Mouse (Mus musculus) testis, adult 2 months (tissue): ENCODE measurements at regions not wholly inside any gene's neighbourhood (a gene's known extent, or its start where the extent isn't known, plus 50 kb on each side); places are given as distances from the start of the nearest gene placed in this dataset.

Experiments
- H3K27ac ChIP-seq: fragments of 200-500 bp; 2 replicates; pipeline ENCODE4 v1.5.1; 2012; ENCODE audit warnings: low read depth, low read length; ENCODE audit not compliant: control insufficient read depth, insufficient read depth
- H3K27me3 ChIP-seq: fragments of 200-500 bp; 2 replicates; pipeline ENCODE4 v1.6.1; 2012; ENCODE audit warnings: mild to moderate bottlenecking, low read length, moderate library complexity; ENCODE audit not compliant: control insufficient read depth, insufficient read depth
- H3K36me3 ChIP-seq: fragments of 200-500 bp; 2 replicates; pipeline ENCODE4 v1.6.1; 2012; ENCODE audit warnings: mild to moderate bottlenecking, low read length; ENCODE audit not compliant: control insufficient read depth, insufficient read depth
- H3K4me1 ChIP-seq: fragments of 200-500 bp; 2 replicates; pipeline ENCODE4 v1.6.1; 2012; ENCODE audit warnings: low read length; ENCODE audit not compliant: control insufficient read depth, insufficient read depth
- H3K4me3 ChIP-seq: fragments of 200-500 bp; 2 replicates; pipeline ENCODE4 v1.5.1; 2012; ENCODE audit warnings: low read depth, mild to moderate bottlenecking, low read length, moderate library complexity, mixed read lengths; ENCODE audit not compliant: control insufficient read depth
- CTCF ChIP-seq: fragments of 200-500 bp; IDR thresholded peaks from 2 replicates; pipeline ENCODE4 v1.5.1; 2012; ENCODE audit warnings: low read depth, mild to moderate bottlenecking, inconsistent platforms, low read length, moderate library complexity; ENCODE audit not compliant: control insufficient read depth, insufficient read depth, insufficient replicate concordance
- POLR2A ChIP-seq: fragments of 200-500 bp; IDR thresholded peaks from 2 replicates; pipeline ENCODE4 v1.6.1; 2012; ENCODE audit warnings: low read depth, mild to moderate bottlenecking, inconsistent platforms, low read length, moderate library complexity; ENCODE audit not compliant: control insufficient read depth

DNA sequence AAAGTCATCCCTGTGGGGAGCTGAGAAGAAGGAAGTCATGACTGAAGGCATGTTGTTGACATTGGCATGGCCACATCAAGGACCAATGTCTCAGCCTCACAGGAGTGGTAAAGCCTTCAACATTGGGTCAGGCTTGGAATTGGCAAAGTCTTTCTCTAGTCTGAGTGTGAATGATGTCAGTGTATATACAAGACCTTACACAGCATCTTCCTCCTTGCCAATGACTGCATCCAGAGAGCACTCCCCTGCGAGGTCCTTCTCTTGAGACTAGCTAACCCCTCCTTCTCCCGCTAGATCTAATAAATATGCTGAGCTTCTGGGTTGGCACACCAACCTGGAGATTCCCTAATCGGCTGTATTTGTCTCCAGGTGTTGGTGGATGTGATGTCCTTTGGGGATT is 351.1 kb upstream of the Nr2f2 start:
- Histone ChIP-seq H3K27me3 (no peaks in the 10 kb centered on the region), H3K36me3 (no peaks in the 10 kb centered on the region), H3K27ac (no peak overlapping the region), H3K4me3 (no peak overlapping the region), H3K4me1 (no peaks in the 10 kb centered on the region)
- no peak for TF ChIP-seq POLR2A
- no peak for TF ChIP-seq CTCF

DNA sequence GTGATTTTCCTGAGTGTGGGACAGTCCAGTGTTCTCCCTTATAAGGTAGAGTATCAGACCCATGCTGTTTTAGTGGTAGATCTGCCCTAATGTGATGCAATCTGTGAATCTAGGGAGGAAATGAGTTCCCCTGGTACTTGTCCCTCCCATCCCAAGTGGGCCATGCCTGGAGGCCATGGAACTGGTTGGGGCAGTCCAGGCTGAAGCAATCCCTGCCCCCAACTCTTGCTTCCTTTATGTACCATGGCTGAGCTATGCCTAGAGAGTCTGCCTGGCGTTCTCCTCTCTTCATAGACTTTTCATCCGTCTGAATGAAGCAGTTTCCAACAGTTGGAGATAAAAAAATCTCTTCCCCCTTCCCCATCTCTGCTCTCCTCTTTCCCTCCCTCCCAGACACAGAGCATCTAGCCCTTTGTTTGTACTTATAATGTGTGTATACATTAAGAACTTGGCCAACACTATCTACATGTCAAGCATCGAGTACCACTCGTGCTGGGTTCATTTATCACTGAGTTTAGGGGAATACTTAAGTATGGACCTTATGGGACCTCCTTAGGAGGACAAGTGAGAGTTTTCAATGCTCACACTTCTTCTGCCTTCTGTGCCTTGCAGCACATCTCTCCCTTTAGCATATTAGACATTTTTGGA is 350.4 kb upstream of the Nr2f2 start:
- Histone ChIP-seq H3K4me3 (no peak overlapping the region), H3K36me3 (no peaks in the 10 kb centered on the region), H3K27me3 (no peaks in the 10 kb centered on the region), H3K4me1 (no peaks in the 10 kb centered on the region), H3K27ac (no peak overlapping the region)
- no peak for TF ChIP-seq CTCF
- TF ChIP-seq POLR2A, result no peak

DNA sequence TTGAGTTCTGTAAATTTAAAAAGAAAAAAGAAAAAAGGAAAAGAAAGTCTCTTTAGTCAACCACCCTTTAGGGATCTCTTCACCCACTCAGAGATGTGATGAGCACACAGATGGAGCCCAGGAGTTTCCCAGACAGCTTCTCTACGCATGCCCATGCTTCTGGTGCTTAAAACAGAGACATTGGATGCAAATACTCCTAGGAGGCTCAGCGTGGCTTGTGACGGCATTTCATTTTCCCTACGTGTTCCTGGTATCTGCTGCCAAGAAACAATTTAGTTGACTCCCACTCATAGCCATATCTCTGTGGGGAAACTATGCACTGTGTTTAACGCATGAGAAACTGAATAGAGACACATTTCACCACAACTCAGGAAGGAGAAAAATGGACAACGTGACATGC is 345.6 kb upstream of the Nr2f2 start:
- no peak for TF ChIP-seq CTCF
- no peak for TF ChIP-seq POLR2A
- Histone ChIP-seq H3K4me3 (no peak overlapping the region), H3K27ac (no peak overlapping the region)

DNA sequence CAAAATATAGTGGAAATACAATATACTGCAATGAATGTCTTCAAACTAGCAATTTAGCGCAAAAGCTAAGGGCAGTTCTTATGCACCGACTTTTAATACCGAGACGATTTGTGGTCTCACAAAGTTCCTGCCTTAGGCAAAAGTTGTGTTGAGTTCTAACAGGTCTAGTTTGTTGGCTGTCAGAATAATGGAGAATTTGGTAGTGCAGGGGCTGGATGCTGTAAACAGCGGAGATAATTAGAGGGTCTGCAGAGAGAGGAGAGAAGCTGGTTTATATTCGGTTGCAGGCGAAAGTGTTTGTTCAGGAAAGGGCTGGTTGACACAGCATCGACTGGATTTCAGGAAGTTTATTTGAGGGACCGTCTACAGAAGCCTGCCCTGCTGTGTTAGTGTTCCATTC is 339.7 kb upstream of the Nr2f2 start:
- Histone ChIP-seq H3K4me3 (no peak overlapping the region), H3K27ac (no peak overlapping the region), H3K4me1 (no peaks in the 10 kb centered on the region), H3K27me3 (no peaks in the 10 kb centered on the region), H3K36me3 (no peaks in the 10 kb centered on the region)
- TF ChIP-seq CTCF, result no peak

More for the DNA sequence above, 345.6 kb upstream of the Nr2f2 start:
- H3K4me1 ChIP-seq, result no peaks in the 10 kb centered on the region
- no peaks in the 10 kb centered on the region for H3K27me3 ChIP-seq
- no peaks in the 10 kb centered on the region for H3K36me3 ChIP-seq

DNA sequence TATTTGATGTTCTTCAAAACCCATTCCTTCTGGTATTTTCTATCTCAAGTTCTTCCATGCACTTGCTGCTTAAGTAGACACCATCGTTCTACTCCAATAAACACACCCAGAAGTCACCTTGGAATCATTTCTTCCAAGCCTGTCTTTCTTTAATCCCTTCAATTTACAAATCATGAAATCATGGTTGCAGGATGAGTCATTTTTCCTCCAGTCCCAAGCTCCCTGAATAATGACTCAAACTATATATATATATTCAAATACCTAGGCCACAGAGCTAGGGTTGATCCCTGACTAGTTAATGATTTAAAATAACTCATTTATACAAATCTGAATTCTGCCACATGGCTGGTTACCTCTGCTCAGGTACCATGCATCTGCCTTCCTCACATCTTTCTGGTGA is 337.2 kb upstream of the Nr2f2 start:
- H3K27ac ChIP-seq, result no peak overlapping the region
- H3K36me3 ChIP-seq, result no peaks in the 10 kb centered on the region
- no peaks in the 10 kb centered on the region for H3K27me3 ChIP-seq
- H3K4me3 ChIP-seq, result no peak overlapping the region
- H3K4me1 ChIP-seq, result no peaks in the 10 kb centered on the region
- TF ChIP-seq POLR2A (no peak), CTCF (no peak)

DNA sequence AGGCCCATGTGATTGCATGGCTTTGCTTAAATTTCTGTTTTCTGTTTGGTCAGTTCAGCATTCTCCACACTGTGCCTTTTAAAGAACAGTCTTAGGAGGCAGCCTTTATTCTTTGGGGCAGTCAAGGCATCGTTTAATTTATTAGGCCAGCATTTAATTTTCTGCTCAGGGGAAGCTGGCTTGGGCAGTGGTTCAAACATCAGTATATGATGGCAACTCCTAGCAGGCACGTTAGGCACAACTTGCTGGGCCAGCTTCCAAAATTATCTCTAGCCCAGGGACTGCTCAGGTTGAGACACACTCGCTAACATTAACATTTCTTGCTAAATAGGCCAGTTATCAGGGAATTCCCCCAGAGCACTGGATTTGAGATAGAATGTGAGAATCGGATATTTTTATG is 333.9 kb upstream of the Nr2f2 start:
- H3K27ac ChIP-seq, result no peak overlapping the region
- TF ChIP-seq CTCF, result no peak
- no peak for TF ChIP-seq POLR2A
- H3K4me1 ChIP-seq, result no peaks in the 10 kb centered on the region
- H3K4me3 ChIP-seq, result no peak overlapping the region
- no peaks in the 10 kb centered on the region for H3K36me3 ChIP-seq
- no peaks in the 10 kb centered on the region for H3K27me3 ChIP-seq

DNA sequence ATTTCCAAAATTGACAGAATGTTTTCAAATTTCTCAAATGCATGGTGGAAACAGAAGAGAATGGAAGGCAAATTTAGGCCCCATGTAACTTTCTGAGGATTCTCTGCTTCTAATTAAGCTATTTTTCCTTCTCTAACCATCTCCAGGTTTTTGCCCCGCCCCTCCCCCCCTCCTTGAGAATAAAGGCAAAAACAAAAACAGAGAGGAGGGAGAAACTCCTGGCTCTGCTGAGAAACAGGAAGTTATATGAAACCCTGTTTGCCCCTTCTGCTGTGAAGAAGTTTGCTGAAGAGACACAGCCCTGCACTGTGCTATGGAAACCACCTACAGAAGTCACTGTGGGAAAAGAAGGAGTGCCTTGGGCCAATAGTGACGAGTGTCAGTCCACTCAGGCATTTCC is 332.9 kb upstream of the Nr2f2 start:
- TF ChIP-seq POLR2A, result no peak
- no peak for TF ChIP-seq CTCF
- no peak overlapping the region for H3K4me3 ChIP-seq
- H3K27ac ChIP-seq, result no peak overlapping the region
- H3K36me3 ChIP-seq, result no peaks in the 10 kb centered on the region
- H3K27me3 ChIP-seq, result no peaks in the 10 kb centered on the region
- H3K4me1 ChIP-seq, result no peaks in the 10 kb centered on the region

DNA sequence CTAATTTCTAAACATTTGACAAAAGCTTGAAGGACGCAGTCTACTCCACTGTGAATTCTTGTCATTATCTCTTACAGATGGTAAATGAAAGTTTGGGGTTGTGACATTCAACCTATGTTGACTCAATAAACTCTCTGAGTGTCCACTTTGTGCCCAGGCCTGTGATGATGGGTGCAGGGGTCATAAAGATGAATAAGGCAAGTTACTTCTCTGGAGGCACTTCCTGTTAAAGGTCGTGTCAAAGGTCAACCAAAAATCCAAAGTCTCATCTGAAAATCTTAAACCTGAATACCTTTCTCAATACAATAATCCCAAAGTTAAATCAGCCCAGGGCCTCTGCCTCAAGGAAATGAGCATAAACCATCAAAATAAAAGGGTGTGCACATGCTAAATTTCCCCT is 332.5 kb upstream of the Nr2f2 start:
- TF ChIP-seq CTCF (no peak), POLR2A (no peak)
- H3K27ac ChIP-seq, result no peak overlapping the region
- H3K36me3 ChIP-seq, result no peaks in the 10 kb centered on the region
- H3K4me1 ChIP-seq, result no peaks in the 10 kb centered on the region
- H3K4me3 ChIP-seq, result no peak overlapping the region
- H3K27me3 ChIP-seq, result no peaks in the 10 kb centered on the region
